Mouse (Mus musculus) lung, postnatal 4 days (tissue): Measurements from ENCODE around the gene Vpreb1.
A peak's percentile ranks its signal among the peaks of the same experiment; 100 is the strongest.
"Not testable (repeated sequence)": the region's sequence is repeated elsewhere in the genome, so short reads cannot be mapped to it uniquely, and the experiment has no call there.

Experiments
- DNase-seq, 2 experiments: peaks; one replicate each; pipeline ENCODE4 v3.0.0; 2021

Vpreb1 gene

GRCm38 (mm10) chr16:16870617-16871331, at the start of gene Vpreb1, which contains the start of gene Top3b:
Vpreb1 (minus strand) TSS chr16:16870843.
Top3b (plus strand) TSS chr16:16870736.
- peak; percentile 94 to 96 for DNase-seq

GRCm38 (mm10) chr16:16918441-16919117, 47.9 kb upstream of the Vpreb1 start:
- no peak for DNase-seq

DNA sequence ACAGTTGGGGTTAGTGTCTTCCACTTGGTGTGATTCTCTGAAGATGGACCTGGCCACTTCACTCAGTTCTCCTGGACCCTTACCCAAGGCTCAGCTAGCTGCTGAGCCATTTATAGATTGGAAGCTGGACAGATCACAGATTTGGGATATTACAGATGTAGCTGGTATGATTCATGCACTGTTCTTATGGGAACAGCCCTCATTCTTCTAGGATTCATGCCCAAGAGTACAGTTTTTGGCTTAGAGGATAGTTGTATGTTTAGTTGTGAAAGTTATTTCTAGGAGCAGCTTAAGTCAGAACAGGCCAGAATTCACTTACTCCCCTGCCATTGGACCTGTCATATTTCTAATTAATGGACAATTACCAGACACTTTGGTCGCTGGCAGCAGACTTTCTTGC, 42.8 kb upstream of the Vpreb1 start:
- no peak for DNase-seq

GRCm38 (mm10) chr16:16911641-16912597, 41.3 kb upstream of the Vpreb1 start:
- peak; percentile 84 to 88 for DNase-seq

GRCm38 (mm10) chr16:16907799-16908198, 37.2 kb upstream of the Vpreb1 start:
- DNase-seq = peak; percentile 85 to 93

DNA sequence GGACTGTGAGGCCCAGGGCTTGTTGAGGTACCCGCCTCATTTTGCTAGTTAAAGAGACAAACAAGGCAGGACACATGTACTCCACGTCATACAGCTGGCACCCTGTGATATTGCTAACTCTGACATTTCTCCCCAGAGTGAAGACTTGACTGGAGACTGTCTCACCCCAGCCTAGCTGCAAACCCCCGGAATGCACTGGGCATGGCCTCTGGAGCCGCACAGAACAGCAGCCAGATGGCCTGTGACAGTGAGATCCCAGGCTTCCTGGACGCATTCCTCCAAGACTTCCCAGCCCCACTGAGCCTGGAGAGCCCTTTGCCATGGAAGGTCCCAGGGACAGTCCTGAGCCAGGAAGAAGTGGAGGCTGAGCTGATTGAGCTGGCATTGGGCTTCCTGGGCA, 32.5 kb upstream of the Vpreb1 start:
- peak; percentile 27 to 56 for DNase-seq

DNA sequence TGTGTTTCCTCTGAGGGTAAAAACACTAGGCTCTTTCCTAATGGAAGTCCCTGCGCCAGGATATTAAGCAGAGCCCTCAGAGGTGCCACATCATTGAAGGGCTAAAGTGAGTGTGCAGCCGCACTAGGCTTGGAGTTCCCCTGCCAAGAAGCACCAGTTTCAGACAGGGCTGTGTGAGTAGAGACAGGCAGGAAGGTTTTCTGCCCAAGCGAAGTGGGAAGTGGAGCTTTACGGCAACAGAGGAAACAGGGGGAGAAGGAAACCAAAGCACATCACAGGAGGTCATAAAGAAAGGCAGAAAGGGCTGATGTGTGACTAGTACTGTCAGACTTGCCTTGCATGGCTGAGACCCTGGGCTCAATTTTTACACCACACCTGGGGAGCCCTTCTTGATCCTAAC, 31.7 kb upstream of the Vpreb1 start:
- DNase-seq = no peak

- DNase-seq = peak in 1 of 2 experiments; percentile 23
Observed at GRCm38 (mm10) chr16:16897056-16897584, 26.5 kb upstream of the Vpreb1 start.

GRCm38 (mm10) chr16:16896382-16897055, 25.9 kb upstream of the Vpreb1 start, which contains the start of gene Ppm1f:
Ppm1f (plus strand) TSS chr16:16896469.
- peak; percentile 96 to 98 for DNase-seq

DNA sequence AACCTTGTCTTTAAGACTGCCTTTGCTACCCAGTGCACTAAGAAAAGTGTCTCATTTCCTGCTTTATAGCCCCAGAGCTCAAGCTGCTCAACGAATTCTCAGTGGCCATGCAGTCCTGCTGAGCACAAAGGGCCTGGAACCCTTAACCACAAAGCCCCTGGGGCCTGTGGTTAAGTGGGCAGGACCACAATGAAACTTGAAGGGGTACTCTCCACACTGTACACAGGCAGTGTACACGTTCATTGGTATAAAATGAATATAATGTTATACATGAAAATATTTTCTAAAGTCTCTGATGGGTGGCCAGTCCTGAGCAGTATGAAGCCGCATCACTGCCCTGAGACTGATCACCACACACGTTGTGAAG, 25.4 kb upstream of the Vpreb1 start:
- DNase-seq = no peak

DNA sequence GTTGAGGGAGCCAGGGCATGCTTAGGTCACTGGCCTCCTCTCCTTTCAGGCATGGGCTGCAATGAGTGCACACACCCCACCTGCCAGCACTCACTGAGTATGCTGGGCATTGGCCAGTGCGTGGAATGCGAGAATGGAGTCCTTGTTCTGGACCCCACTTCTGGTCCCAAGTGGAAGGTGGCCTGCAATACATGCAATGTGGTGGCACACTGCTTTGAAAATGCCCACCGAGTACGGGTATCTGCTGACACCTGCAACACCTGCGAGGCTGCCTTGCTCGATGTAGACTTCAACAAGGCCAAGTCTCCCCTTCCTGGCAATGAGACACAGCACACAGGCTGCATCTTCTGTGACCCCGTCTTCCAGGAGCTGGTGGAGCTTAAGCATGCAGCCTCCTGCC, 21.7 kb upstream of the Vpreb1 start:
- no peak for DNase-seq

- DNase-seq = no peak
Observed at GRCm38 (mm10) chr16:16888341-16888740, 17.7 kb upstream of the Vpreb1 start.

- no peak for DNase-seq
Observed at GRCm38 (mm10) chr16:16879025-16879424, 8.4 kb upstream of the Vpreb1 start.

DNA sequence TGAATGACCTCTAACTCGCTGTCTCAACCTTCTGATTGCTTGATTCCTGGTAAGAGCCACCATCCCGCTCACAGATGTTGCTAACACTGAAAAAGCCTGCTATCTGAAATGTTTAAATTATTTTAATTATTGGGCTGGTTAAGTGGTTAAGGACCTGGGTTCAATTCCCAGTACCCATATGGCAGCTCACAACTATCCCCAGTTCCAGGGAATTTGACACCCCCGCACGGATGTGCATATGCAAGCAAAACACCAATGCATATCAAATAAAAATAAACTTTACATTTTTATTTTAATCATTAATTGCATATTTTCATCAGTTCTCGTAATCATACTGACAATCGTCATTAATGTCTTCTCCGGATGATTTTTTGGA, 414 bp downstream of the Vpreb1 start:
- DNase-seq = no peak

DNA sequence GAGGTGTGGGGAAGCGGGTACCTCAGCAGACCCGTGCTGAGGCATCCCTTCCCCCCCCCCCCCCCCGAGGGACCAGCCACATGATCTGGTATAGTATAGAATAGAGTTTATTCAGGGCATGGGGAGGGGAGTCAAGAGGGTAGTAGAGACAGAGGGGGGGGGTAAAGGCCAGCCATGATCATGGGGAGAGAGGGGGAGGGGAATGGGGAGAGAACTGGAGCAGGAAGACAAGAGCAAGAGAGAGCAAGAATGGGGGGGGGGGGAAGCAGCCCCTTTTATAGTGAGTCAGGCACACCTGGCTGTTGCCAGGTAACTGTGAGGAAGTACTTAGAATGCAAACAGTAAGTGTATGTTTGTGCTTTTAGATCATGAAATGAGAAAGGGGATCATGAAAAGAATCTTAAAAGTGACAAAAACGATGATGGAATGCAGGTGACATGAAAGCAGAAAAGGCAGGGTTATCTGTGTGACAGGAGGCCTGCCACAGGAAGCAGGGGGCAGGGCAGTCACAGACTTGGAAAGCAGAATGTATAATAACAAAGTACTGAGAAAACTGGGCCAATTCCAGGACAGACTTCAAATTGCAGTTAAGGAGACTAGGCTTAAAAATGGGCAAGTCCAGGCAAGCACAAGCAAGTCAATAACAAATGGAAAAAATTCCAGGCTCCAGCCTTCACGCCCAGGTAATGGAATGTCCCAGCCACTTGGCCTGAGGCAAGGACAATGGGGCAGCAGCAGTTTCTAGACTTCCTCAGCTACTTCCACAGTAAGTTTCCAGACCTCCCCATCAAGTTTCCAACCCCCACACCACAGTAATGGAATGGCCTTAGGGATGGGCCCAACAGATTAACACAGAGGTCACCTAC, 4.7 kb downstream of the Vpreb1 start:
- peak; percentile 58 to 77 for DNase-seq

- no peak for DNase-seq
Observed at GRCm38 (mm10) chr16:16865217-16865616, 5.4 kb downstream of the Vpreb1 start.

DNA sequence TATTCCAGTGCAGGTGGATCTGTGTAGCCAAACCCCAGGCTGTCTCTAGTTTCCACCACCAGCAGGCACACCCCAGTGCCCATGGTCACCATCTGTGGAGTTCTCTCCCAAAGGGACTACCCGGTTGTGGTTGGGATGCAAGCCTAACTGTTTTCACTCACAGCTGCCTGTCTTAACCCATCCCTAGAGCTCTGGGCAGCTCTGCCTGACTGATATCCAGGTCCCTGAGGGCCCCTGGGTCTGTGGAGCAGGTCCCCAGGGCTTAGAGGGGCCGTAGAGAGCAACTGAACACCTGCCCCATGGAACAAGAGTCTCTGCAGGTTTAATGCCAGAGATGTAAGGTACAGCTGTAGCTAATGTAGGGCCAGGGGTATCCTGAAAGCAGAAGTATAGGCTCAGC, 6.7 kb downstream of the Vpreb1 start, which contains the start of gene Igll1:
TSS of gene Igll1 (minus strand) at position 8 of the 400 bp plus-strand sequence.
- DNase-seq = no peak

DNA sequence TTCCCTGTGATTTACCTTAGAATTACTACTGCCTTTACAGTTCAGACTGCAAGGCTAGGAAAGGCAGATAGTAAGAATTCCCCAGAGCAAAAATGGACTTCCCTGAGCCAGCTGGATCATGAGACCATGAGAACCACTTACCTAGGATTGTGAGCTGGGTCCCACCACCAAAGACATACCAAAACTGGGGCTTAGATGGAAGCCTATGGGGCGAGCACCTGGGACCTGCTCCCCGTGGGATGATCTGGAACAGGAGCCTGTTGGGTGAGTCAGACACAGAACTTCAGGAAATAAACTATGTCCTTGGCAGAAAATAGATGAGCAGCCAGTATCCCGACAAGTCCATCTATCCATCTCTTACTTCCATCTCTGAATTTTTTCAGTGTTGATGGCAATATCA, 8.4 kb downstream of the Vpreb1 start:
- DNase-seq = no peak

GRCm38 (mm10) chr16:16856731-16857476, 13.7 kb downstream of the Vpreb1 start:
- DNase-seq = no peak

GRCm38 (mm10) chr16:16856054-16856453, 14.6 kb downstream of the Vpreb1 start:
- DNase-seq = not testable (repeated sequence)
